38 mouse cellular contexts compared by ENCODE assay signal in the genomic region with DNA sequence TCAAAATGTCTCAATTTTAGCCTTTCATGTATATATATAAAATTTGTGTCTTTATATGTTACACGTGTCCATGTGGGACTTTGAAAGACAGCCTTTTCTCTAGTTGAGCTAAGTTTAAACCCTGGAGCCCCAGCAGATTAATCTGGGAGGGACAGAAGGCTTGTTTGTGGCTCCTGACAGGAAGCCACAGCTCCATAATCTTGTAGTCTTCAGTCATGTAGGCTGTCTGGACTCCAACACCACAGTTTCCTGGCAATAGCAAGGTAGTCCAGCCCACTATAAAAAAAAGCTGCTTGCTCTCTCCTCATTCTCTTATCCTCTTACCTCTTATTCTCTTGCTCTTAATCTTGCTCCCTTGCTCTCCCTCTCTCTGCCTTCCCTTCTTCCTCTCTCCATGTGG. TPM values are rescaled to one million over a fixed set of nuclear protein-coding genes. Genes with fewer than 3 reads are reported as not detected.
"Had no signal": no experiment of that assay in that cellular context is flagged by ENCODE, and none has a peak within 500 bp of the region (broad histone marks: within the 10 kb centered on the region; RNA-seq: fewer than 3 reads in every experiment).

No protein-coding gene starts in this region.

- H3K27ac ChIP-seq: embryonic facial prominence, embryonic 10.5 days; embryonic facial prominence, embryonic 12.5 days; embryonic facial prominence, embryonic 13.5 days; embryonic facial prominence, embryonic 15.5 days; forebrain, embryonic 10.5 days; forebrain, embryonic 12.5 days; forebrain, embryonic 13.5 days; forebrain, embryonic 15.5 days; gastrocnemius, adult 2 months; heart, adult 2 months; heart, embryonic 10.5 days had no signal

- ATAC-seq: forebrain, embryonic 13.5 days; forebrain, embryonic 14.5 days; forebrain, embryonic 15.5 days; forebrain, embryonic 16.5 days; forebrain, postnatal 0 days had no signal

- H3K36me3 ChIP-seq: embryonic facial prominence, embryonic 10.5 days; embryonic facial prominence, embryonic 12.5 days; embryonic facial prominence, embryonic 13.5 days; embryonic facial prominence, embryonic 15.5 days; forebrain, embryonic 10.5 days; forebrain, embryonic 12.5 days; forebrain, embryonic 15.5 days; heart, embryonic 10.5 days had no signal

- DNase-seq: cerebellum, adult 9-11 months; cerebellum, postnatal 10 days; cerebellum, postnatal 14 days; cerebellum, postnatal 25 days; cerebellum, postnatal 36 days; embryo, embryonic 11 days; forebrain, postnatal 0 days; gastrocnemius, adult 2 months; gastrocnemius, postnatal 10 days; gastrocnemius, postnatal 14 days; gastrocnemius, postnatal 25 days; gastrocnemius, postnatal 36 days; heart, adult 11 months; heart, adult 18-20 months; heart, adult 2 months had no signal

- H3K27me3 ChIP-seq: embryonic facial prominence, embryonic 12.5 days; embryonic facial prominence, embryonic 13.5 days; embryonic facial prominence, embryonic 15.5 days; forebrain, embryonic 12.5 days; forebrain, embryonic 13.5 days; forebrain, embryonic 15.5 days had no signal

- H3K4me1 ChIP-seq: embryonic facial prominence, embryonic 10.5 days; embryonic facial prominence, embryonic 12.5 days; embryonic facial prominence, embryonic 13.5 days; embryonic facial prominence, embryonic 15.5 days; forebrain, embryonic 10.5 days; forebrain, embryonic 12.5 days; forebrain, embryonic 13.5 days; forebrain, embryonic 15.5 days; heart, embryonic 10.5 days had no signal

- H3K9ac ChIP-seq: embryonic facial prominence, embryonic 12.5 days; embryonic facial prominence, embryonic 13.5 days; embryonic facial prominence, embryonic 15.5 days; forebrain, embryonic 12.5 days; forebrain, embryonic 13.5 days; forebrain, embryonic 15.5 days; forebrain, postnatal 0 days had no signal

- H3K4me3 ChIP-seq: embryonic facial prominence, embryonic 10.5 days; embryonic facial prominence, embryonic 12.5 days; embryonic facial prominence, embryonic 13.5 days; embryonic facial prominence, embryonic 15.5 days; erythroblast, embryonic 14.5 days; forebrain, embryonic 10.5 days; forebrain, embryonic 12.5 days; forebrain, embryonic 13.5 days; forebrain, embryonic 15.5 days; gastrocnemius, adult 2 months; heart, adult 2 months; heart, embryonic 10.5 days had no signal

- H3K9me3 ChIP-seq: embryonic facial prominence, embryonic 12.5 days; embryonic facial prominence, embryonic 13.5 days; embryonic facial prominence, embryonic 15.5 days; heart, embryonic 10.5 days had no signal

RNA-seq across cellular contexts. Expression of gene Olfr859, which starts 1.7 kb away (rescaled TPM):
- total RNA-seq: forebrain, postnatal 0 days; gastrocnemius, adult 18-20 months; gastrocnemius, adult 2 months; gastrocnemius, adult 8-10 months; gastrocnemius, postnatal 10 days; gastrocnemius, postnatal 14 days; gastrocnemius, postnatal 25 days; gastrocnemius, postnatal 36 days; gastrocnemius, postnatal 4 days; granulocyte monocyte progenitor cell, adult 5-6 weeks; heart, adult 18-20 months; heart, adult 2 months; heart, adult 8-10 months had no signal
- polyA plus RNA-seq: embryonic facial prominence, embryonic 10.5 days; embryonic facial prominence, embryonic 11.5 days; embryonic facial prominence, embryonic 12.5 days; embryonic facial prominence, embryonic 13.5 days; embryonic facial prominence, embryonic 15.5 days; erythroblast, embryonic 14.5 days; forebrain, embryonic 10.5 days; forebrain, embryonic 11.5 days; forebrain, embryonic 12.5 days; forebrain, embryonic 13.5 days; forebrain, embryonic 14.5 days; forebrain, embryonic 15.5 days; forebrain, embryonic 16.5 days; forebrain, postnatal 0 days; gonadal fat pad, adult 2 months; heart, adult 2 months; heart, embryonic 10.5 days had no signal

RNA-seq across cellular contexts. Expression of gene Olfr58, which starts 22.9 kb away (rescaled TPM):
- total RNA-seq: forebrain, postnatal 0 days; gastrocnemius, adult 18-20 months; gastrocnemius, adult 2 months; gastrocnemius, adult 8-10 months; gastrocnemius, postnatal 10 days; gastrocnemius, postnatal 14 days; gastrocnemius, postnatal 25 days; gastrocnemius, postnatal 36 days; gastrocnemius, postnatal 4 days; granulocyte monocyte progenitor cell, adult 5-6 weeks; heart, adult 18-20 months; heart, adult 2 months; heart, adult 8-10 months had no signal
- polyA plus RNA-seq: cortical plate, adult 2 months; embryonic facial prominence, embryonic 10.5 days; embryonic facial prominence, embryonic 11.5 days; embryonic facial prominence, embryonic 12.5 days; embryonic facial prominence, embryonic 13.5 days; embryonic facial prominence, embryonic 14.5 days; embryonic facial prominence, embryonic 15.5 days; erythroblast, embryonic 14.5 days; forebrain, embryonic 10.5 days; forebrain, embryonic 11.5 days; forebrain, embryonic 12.5 days; forebrain, embryonic 13.5 days; forebrain, embryonic 14.5 days; forebrain, embryonic 15.5 days; forebrain, embryonic 16.5 days; forebrain, postnatal 0 days; frontal cortex, adult 2 months; gonadal fat pad, adult 2 months; heart, adult 2 months; heart, embryonic 10.5 days had no signal

RNA-seq across cellular contexts. Expression of gene Olfr860, which starts 46.5 kb away (rescaled TPM):
- total RNA-seq: forebrain, postnatal 0 days; gastrocnemius, adult 18-20 months; gastrocnemius, adult 2 months; gastrocnemius, adult 8-10 months; gastrocnemius, postnatal 10 days; gastrocnemius, postnatal 14 days; gastrocnemius, postnatal 25 days; gastrocnemius, postnatal 36 days; gastrocnemius, postnatal 4 days; granulocyte monocyte progenitor cell, adult 5-6 weeks; heart, adult 18-20 months; heart, adult 2 months; heart, adult 8-10 months had no signal
- polyA plus RNA-seq: cortical plate, adult 2 months; embryonic facial prominence, embryonic 10.5 days; embryonic facial prominence, embryonic 11.5 days; embryonic facial prominence, embryonic 12.5 days; embryonic facial prominence, embryonic 13.5 days; embryonic facial prominence, embryonic 14.5 days; embryonic facial prominence, embryonic 15.5 days; erythroblast, embryonic 14.5 days; forebrain, embryonic 10.5 days; forebrain, embryonic 11.5 days; forebrain, embryonic 12.5 days; forebrain, embryonic 13.5 days; forebrain, embryonic 14.5 days; forebrain, embryonic 15.5 days; forebrain, embryonic 16.5 days; forebrain, postnatal 0 days; frontal cortex, adult 2 months; gonadal fat pad, adult 2 months; heart, adult 2 months; heart, embryonic 10.5 days had no signal
